In the genomic region with DNA sequence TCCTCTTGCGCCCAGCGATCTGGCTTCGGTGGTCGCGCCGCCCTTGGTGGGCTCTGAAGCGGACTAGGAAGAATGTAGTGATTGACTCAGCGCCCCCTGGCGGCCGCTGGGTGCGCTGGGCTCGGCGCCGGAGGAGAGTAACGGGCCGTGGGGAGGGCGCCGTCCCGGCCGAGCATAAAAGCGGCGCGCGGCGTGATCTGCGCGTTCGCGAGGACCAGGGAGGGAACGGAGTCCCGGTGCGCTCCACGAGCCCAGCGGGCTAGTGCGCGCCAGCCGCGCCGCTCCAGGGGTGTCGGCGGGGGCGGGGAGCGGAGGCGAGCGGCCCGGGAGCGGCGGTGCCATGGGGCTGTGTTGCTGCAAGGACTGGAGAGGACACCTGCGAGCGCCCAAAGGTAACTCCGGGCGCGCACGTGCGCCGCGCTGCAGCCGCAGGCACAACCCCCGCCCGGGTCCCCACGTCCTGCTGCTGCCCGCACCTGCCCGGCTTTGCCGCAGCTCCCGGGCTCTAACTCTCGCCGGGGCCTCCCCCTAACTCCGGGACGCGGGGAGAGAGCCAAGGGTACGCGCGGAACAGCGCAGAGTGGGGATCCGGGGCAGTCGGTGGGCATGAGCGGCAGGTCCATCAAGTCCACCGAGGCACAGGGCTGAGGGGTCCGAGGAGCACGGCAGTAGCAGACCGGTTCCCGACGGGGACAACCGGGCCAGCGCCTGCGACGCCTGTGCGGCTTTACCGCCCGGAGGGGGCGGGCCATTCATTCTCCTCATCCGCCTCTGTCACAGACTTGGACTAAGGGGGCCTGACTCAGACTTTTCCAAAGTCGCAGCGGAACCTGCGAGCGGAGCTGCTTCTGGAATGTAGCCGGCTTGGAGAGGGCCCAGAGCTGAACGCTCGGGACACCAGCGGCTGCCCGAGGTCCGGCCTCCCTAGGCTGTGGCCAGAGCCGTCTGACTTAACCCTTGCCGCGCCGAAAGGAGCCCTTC, we compare ENCODE assay signal across 8 mouse cellular contexts.
DNase-seq lines count a peak whose midpoint lies in the region; ATAC-seq and TF ChIP-seq lines count a peak whose summit lies in the region.

No protein-coding gene starts in this region.

- no peak overlapping the region for H3K27ac ChIP-seq in cortical plate, adult 2 months (ENCODE audit: insufficient read depth, low read length)

- H3K4me1 ChIP-seq in cortical plate, adult 2 months (ENCODE audit: control insufficient read depth, insufficient read depth, low read length), result peaks cover 1% of the 10 kb centered on the region; the same call in 1 of the 2 replicates

- peak; percentile 46 for ATAC-seq in inflammation-experienced regulatory T-cells, adult 6 months

- no peak for TF ChIP-seq POLR2A in cortical plate, adult 2 months (IDR thresholded peaks at IDR 0.05; ENCODE audit: extremely low read depth, insufficient read depth, low read length)

- intact Hi-C loops in gastrocnemius, postnatal 36 days (cut with DNase I), result no loop called here
- intact Hi-C loops in left cerebral cortex, postnatal 36 days (cut with DNase I), result no loop called here

- TF ChIP-seq CTCF in cortical plate, adult 2 months (IDR thresholded peaks at IDR 0.05; ENCODE audit: extremely low read depth, insufficient read depth, low read length), result peak; percentile 33; the same call in 1 of the 2 replicates

- H3K4me3 ChIP-seq in cortical plate, adult 2 months (ENCODE audit: insufficient read depth, low read length), result peak overlapping the region; percentile 44

- peak; percentile 70 for DNase-seq in adipocyte (ENCODE audit: low spot score)
- DNase-seq in gastrocnemius, postnatal 36 days, result peak; percentile 68
- peak; percentile 58 to 60 for DNase-seq in left cerebral cortex, postnatal 36 days (ENCODE audit: low spot score in 2 of 2)
- DNase-seq in mesoderm, embryonic 11.5 days (ENCODE audit: low read depth, low spot score), result peak; percentile 90
- DNase-seq in right cerebral cortex, postnatal 4 days, result peak; percentile 86
- DNase-seq in urinary bladder, postnatal 4 days (ENCODE audit: low spot score in 2 of 2), result peak; percentile 68 to 88
